Mouse (Mus musculus) cortical plate, adult 2 months (tissue): ENCODE measurements around the gene Tas1r3.

Source experiments
- CTCF ChIP-seq: fragments of 200-500 bp; IDR thresholded peaks from 2 replicates; pipeline ENCODE4 v1.5.1; 2011; ENCODE audit warnings: mild to moderate bottlenecking, control low read depth, low read length; ENCODE audit not compliant: insufficient read depth; ENCODE audit errors: extremely low read depth
- POLR2A ChIP-seq: fragments of 200-500 bp; IDR thresholded peaks from 2 replicates; pipeline ENCODE4 v1.6.1; 2011; ENCODE audit warnings: mild to moderate bottlenecking, low read length, control low read depth; ENCODE audit not compliant: insufficient read depth; ENCODE audit errors: extremely low read depth

GRCm38 (mm10) chr4:155829866-155830265 lies 33.3 kb downstream of the Tas1r3 start:
- TF ChIP-seq POLR2A (no peak), CTCF (no peak)
